In genomic region chr12:51118021-51118694, GRCm38 (mm10) we compare ENCODE assay signal across 8 mouse cellular contexts.
DNase-seq lines count a peak whose midpoint lies in the region; ATAC-seq lines count a peak whose summit lies in the region.

No protein-coding gene starts in this region.

- H3K9me3 ChIP-seq in hindbrain, embryonic 12.5 days (replicated peaks): no peaks in the 10 kb centered on the region
- H3K9me3 ChIP-seq in hindbrain, embryonic 11.5 days (ENCODE audit: control insufficient read depth, low read length): no peaks in the 10 kb centered on the region

- H3K4me1 ChIP-seq in hindbrain, embryonic 12.5 days: no peaks in the 10 kb centered on the region
- H3K4me1 ChIP-seq in hindbrain, embryonic 11.5 days (replicated peaks; ENCODE audit: control insufficient read depth, insufficient read depth, low read length): no peaks in the 10 kb centered on the region

- no peak overlapping the region for H3K27ac ChIP-seq in hindbrain, embryonic 12.5 days
- no peak overlapping the region for H3K27ac ChIP-seq in hindbrain, embryonic 11.5 days (ENCODE audit: low read depth, low read length)

- WGBS in hindbrain, embryonic 12.5 days: 83% methylated on average over 14 of the region's 14 CpGs
- 91% methylated on average over 14 of the region's 14 CpGs for WGBS in hindbrain, embryonic 11.5 days

- no peak for DNase-seq in hindbrain, embryonic 11.5 days (ENCODE audit: low spot score)
- DNase-seq in brain, adult 2 months (ENCODE audit: low read depth, low spot score): peak; percentile 97
- DNase-seq in layer of hippocampus, adult 9-11 months: peak; percentile 95
- peak; percentile 80 for DNase-seq in right cerebral cortex, postnatal 14 days
- DNase-seq in thymus, adult 18-20 months: no peak

- H3K4me2 ChIP-seq in hindbrain, embryonic 12.5 days (replicated peaks): no peak overlapping the region
- H3K4me2 ChIP-seq in hindbrain, embryonic 11.5 days (replicated peaks; ENCODE audit: low read depth, low read length): no peak overlapping the region

- ATAC-seq in hindbrain, embryonic 12.5 days (ENCODE audit: low FRiP score): 0 out of 2 replicates have a peak, but pooled peaks have one; percentile 48
- ATAC-seq in hindbrain, embryonic 11.5 days (ENCODE audit: low FRiP score): no peak
- ATAC-seq in frontal cortex, adult (ENCODE audit: low TSS enrichment): peak; percentile 90
- no peak for ATAC-seq in erythroid progenitor cell, adult 5-6 weeks (replicated peaks; ENCODE audit: low FRiP score, poor library complexity, severe bottlenecking)

- no peaks in the 10 kb centered on the region for H3K36me3 ChIP-seq in hindbrain, embryonic 12.5 days
- H3K36me3 ChIP-seq in hindbrain, embryonic 11.5 days (ENCODE audit: control insufficient read depth, insufficient read depth, low read length): no peaks in the 10 kb centered on the region

- H3K9ac ChIP-seq in hindbrain, embryonic 12.5 days: no peak overlapping the region
- no peak overlapping the region for H3K9ac ChIP-seq in hindbrain, embryonic 11.5 days (ENCODE audit: low read depth, low read length)

- no peaks in the 10 kb centered on the region for H3K27me3 ChIP-seq in hindbrain, embryonic 12.5 days
- H3K27me3 ChIP-seq in hindbrain, embryonic 11.5 days (ENCODE audit: control insufficient read depth, insufficient read depth, low read length): no peaks in the 10 kb centered on the region

- no peak overlapping the region for H3K4me3 ChIP-seq in hindbrain, embryonic 12.5 days
- no peak overlapping the region for H3K4me3 ChIP-seq in hindbrain, embryonic 11.5 days (ENCODE audit: low read depth, low read length)

Comparison
In these comparisons a context has a peak if more than half of its experiments do, and no peak if none do; other contexts are left out.
1. ATAC-seq: peak in hindbrain, embryonic 12.5 days (single experiment) and frontal cortex, adult (single experiment); none in hindbrain, embryonic 11.5 days (single experiment) and erythroid progenitor cell, adult 5-6 weeks (single experiment).
2. DNase-seq: peak in brain, adult 2 months (single experiment), layer of hippocampus, adult 9-11 months (single experiment) and right cerebral cortex, postnatal 14 days (single experiment); none in hindbrain, embryonic 11.5 days (single experiment) and thymus, adult 18-20 months (0 of 2).